Mouse (Mus musculus) megakaryocyte, embryonic 14.5 days (primary cell): Measurements from ENCODE around the gene Lyplal1. TPM values are rescaled to one million over a fixed set of nuclear protein-coding genes. Genes with fewer than 3 reads are reported as not detected.

Source experiments
- H3K27me3 ChIP-seq: replicated peaks from 2 replicates; pipeline ENCODE3; 2012; ENCODE audit warnings: inconsistent platforms
- H3K36me3 ChIP-seq: replicated peaks from 2 replicates; pipeline ENCODE3; 2012; ENCODE audit warnings: low read length, inconsistent platforms, mixed read lengths
- H3K4me1 ChIP-seq: 2 replicates; pipeline ENCODE4 v1.6.1; 2012; ENCODE audit warnings: inconsistent platforms
- H3K4me3 ChIP-seq: replicated peaks from 2 replicates; pipeline ENCODE3; 2012; ENCODE audit warnings: moderate library complexity, mild to moderate bottlenecking, inconsistent platforms
- H3K9me3 ChIP-seq: 2 replicates; pipeline ENCODE4 v1.6.1; 2012; ENCODE audit warnings: inconsistent platforms
- FLI1 ChIP-seq: IDR thresholded peaks from 2 replicates; pipeline ENCODE4 v1.6.1; 2012; ENCODE audit warnings: low read length, inconsistent platforms, mixed read lengths
- GATA1 ChIP-seq: IDR thresholded peaks from 3 replicates; pipeline ENCODE4 v1.6.1; 2012; ENCODE audit warnings: mixed read lengths, low read length, inconsistent platforms, borderline replicate concordance
- polyA plus RNA-seq: library from polyadenylated mRNA; stranded (reverse); fragments of >175 nt; gene quantifications from 2 replicates; pipeline ENCODE4 v1.2.3, GENCODE M21; 2012; ENCODE audit warnings: low replicate concordance; ENCODE audit not compliant: insufficient read depth

The Lyplal1 gene
- polyA plus RNA-seq, 1 experiment: 9.4 TPM

- Histone ChIP-seq H3K4me3 (no peak overlapping the region), H3K9me3 (peaks cover 32% of the 10 kb centered on the region), H3K27me3 (no peaks in the 10 kb centered on the region), H3K36me3 (no peaks in the 10 kb centered on the region), H3K4me1 (no peaks in the 10 kb centered on the region)
- TF ChIP-seq FLI1 (no peak), GATA1 (no peak)
These were observed 73.2 kb downstream of the Lyplal1 start for GRCm38 (mm10) chr1:186043709-186044452.

DNA sequence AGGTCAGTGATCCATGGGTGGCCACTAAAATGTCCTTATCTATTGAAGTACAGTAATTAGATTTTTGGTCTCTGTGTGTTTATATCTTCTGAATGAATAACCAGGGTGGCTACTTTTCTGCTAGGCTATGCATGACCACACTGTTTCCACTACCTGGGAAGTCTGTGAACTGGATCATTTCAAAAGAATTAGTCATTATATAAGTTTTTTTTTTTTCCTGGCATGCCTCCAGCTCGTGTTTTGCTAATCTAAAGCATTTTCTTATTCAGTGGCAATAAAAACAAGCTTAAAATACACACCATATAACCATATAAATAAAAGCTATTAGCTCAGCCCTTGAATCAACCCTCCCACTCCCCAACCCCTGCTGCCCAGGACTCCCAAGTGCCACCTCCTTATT, 75.3 kb downstream of the Lyplal1 start:
- H3K9me3 ChIP-seq: peaks cover 30% of the 10 kb centered on the region
- no peaks in the 10 kb centered on the region for H3K27me3 ChIP-seq
- H3K4me3 ChIP-seq: no peak overlapping the region
- no peaks in the 10 kb centered on the region for H3K36me3 ChIP-seq
- H3K4me1 ChIP-seq: no peaks in the 10 kb centered on the region
- TF ChIP-seq FLI1 (no peak), GATA1 (no peak)
